Mouse (Mus musculus) spleen, postnatal 14 days (tissue): Measurements from ENCODE around the gene Foxp1.

Source experiments
- DNase-seq, 2 experiments: peaks; one replicate each; pipeline ENCODE4 v3.0.0; 2021 to 2022; ENCODE audit warnings: low spot score in 2 of 2

Gene Foxp1

GRCm38 (mm10) chr6:99521038-99521640, 1.4 kb downstream of the Foxp1 start:
- peak in 1 of 2 experiments; percentile 9 for DNase-seq

DNA sequence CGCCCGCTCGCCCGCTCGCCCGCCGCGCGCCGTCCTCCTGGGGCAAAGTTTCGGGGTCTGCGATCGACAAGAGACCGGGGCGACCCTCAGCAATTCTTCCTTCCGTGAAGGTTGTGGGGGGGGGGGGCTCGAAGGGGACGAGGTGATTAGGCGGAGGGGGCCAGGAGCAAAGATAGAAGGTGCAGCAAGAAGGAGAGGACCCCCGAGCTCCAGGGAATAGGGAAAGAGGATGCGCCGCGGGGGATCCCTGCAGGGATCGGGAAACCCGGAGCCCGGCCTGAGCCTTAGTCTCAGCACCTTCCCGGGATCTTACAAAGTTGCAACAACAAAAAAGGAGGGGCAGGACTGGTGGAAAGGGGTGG, 1.9 kb downstream of the Foxp1 start:
- no peak for DNase-seq

- peak in 1 of 2 experiments; percentile 5 for DNase-seq
Measured at GRCm38 (mm10) chr6:99519806-99520675, 2.5 kb downstream of the Foxp1 start.

- no peak for DNase-seq
Measured at GRCm38 (mm10) chr6:99519052-99519451, 3.5 kb downstream of the Foxp1 start.

DNA sequence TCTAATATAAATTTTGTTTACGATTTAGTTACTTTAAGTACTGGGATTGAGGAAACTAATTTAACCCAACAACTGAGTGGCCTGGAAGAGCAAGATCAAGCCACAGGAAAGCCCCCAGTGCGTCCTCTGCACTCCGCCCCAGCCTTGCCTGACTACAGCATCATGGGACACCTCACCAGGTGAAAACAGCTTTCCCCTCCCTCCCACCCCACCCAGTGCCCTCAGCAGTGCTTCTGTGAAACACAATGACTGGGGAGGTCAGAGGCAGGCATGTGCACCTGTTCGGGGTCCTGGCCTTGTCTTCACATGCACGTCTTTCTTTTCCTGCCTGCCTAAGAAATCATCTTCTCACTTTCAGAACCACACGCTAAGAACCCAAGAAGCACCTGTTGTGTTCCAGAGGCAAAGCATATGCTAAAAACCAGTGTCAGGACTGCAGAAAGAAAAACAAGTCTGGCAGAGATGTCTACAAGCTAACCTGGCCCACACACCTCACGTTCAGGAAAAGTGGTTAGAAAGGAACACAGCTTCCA, 6.8 kb downstream of the Foxp1 start:
- no peak for DNase-seq

DNA sequence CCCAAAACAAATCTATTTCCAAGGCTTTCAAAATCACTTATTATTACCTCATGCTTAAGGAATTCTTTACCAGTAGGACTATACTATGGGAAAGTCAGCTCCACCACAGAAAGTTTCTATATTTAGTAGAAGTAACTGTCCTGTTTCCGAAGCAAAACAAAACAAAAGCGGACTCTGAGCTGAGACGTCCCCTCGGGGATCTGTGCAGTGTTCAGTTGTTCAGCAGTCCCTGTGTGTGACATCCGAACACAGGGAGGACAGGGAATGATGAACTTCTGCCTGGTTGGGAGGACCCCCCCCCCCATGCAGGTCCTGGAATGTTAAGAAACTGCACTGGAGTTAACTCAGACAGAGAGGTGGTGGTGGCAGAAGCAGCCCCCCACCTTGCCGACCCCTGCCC, 10.7 kb downstream of the Foxp1 start:
- DNase-seq, result no peak

DNA sequence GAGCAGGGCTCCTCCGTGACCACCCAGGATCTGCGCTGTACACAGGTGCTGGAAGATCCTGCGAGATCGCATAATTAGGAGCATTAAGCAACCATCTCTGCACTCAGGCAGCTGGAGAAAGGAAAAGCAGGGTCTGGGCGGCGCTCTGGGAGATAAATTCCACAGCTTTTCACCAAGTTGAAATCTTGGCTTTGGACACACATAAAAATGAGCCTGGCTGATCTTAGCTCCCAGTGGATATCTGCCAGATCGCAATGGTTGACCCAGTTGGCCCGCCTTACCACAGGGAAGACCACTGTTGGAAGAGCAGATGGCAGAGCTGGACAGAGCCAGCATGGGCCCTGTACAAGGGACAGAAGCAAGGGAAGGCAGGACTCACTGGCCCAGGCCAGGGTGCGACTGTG, 13.3 kb downstream of the Foxp1 start:
- no peak for DNase-seq

GRCm38 (mm10) chr6:99506816-99507215, 15.7 kb downstream of the Foxp1 start:
- no peak for DNase-seq

GRCm38 (mm10) chr6:99503741-99504140, 18.8 kb downstream of the Foxp1 start:
- no peak for DNase-seq

- no peak for DNase-seq
Measured at GRCm38 (mm10) chr6:99502727-99503126, 19.8 kb downstream of the Foxp1 start.

DNA sequence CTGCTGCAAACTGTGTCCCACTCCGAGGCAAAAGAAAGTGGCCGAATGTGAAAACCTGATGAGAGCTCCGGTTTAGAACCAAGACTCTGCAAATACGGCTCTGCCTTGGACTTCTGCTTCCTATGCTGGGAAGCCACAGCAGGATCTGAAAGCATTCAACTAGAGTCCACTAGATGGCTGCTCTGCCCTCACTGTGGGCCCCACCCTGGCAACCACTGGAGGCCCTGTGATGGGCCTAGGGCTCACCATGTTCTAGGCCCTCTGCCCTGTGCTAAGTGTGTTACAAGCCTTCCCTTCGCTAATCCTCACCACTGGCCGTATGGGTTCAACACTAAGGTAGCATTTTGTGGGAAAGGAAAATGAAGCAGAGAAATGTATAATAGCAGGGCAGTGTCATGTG, 20.2 kb downstream of the Foxp1 start:
- DNase-seq, result no peak

DNA sequence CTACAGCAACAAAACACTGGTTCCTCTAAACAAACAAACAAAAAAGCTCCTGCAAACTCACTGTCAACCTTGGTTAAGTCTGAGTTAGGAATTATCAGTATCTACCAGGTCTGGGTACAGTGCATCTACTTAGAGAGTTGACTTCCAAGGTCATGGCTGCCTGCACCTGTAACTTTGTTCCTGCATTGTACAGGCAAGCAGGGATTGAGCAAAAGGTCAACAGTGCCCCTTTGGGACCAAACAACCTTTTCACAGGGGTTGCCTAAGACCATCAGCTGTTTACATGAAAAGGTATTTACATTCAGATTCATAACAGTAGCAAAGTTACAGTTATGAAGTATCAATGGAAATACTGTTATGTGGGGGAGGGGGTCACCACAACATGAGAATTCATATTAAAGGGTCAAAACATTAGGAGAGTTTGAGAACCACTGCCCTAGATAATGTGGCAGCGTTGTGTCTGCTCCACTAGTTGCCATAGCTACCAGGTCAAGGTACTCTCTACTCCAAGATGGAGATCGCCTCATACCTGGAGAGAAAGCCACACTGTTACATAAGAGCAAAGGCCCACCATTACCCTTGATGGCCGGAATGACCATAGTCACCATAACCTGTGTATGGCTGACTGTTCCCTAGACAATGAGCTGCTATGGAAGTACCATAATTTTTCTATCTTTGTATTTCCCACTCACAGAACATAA, 21.8 kb downstream of the Foxp1 start:
- DNase-seq, result no peak

DNA sequence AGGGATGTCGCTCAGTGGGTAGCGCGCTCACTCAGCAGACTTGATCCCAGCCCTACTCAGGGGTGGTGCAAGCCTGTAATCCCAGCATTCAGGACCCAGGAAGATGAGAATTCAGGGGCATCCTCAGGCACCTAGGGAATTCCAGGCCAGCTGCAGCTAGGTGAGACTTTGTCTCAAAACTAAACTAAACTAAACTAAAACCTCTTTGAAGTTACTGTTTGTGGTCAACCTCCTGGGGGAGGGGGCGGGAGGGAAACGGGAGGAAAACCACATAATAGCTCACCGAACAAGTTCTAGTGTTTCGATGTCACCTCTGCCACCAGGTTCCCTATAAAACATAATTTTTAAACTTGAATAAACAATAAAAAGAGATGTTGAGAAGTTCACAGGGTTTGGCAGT, 24.4 kb downstream of the Foxp1 start:
- DNase-seq, result no peak

DNA sequence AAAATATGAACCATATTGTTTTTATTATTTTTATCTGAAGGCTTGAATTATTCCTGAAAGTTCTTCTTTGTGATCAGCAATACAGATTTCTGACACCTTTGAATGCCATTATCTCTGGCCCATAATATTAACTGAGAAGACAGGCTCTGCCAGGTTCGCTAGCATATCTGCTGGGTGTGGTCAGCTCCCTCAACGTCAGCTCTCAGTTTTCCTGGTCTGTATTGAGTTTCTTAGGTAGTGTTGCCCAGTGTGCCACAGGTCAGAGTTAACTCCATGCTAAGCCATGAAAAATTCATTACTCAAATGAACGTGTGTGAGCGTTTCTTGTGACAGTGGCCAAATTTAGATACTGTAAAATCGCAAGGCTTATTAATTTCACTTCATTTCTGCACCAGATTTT, 26.4 kb downstream of the Foxp1 start:
- no peak for DNase-seq

DNA sequence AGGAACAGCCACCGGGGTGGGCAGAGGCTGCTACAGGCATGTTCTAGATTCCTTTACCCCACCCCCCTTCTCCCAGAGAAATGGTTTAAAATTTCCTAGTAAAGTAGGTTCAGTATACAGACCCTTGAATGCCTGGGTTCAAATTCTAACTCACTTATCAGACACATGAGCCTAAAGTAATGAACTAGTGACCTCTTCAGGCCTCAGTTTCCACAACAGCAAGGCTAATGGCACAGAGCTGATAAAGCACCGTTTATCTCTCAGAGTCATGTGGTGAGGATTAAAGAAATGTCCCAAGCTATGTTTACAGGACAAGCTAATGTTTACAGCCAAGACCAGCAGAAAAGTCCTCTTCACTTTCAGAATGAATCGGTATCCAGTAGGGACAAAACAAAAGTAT, 29.6 kb downstream of the Foxp1 start:
- no peak for DNase-seq

GRCm38 (mm10) chr6:99491979-99492544, 30.5 kb downstream of the Foxp1 start:
- DNase-seq, result no peak

DNA sequence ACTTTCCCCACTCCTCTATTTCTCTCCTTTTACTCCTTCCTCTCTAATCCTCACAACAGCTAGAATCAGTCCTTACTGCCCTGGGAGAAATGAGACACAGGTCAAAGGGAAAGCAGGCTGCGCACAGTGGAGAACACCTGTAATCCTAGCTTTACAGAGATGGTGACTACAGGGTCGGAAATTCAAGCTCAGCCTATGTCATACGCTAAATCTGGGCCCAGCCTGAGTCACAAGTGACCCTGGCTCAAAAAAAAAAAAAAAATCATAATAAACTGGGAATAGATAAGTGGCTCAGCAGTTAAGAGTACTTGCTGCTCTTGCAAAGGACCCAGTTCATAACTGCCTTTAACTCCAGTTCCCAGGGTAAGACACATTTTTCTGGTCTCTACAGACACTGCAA, 31.4 kb downstream of the Foxp1 start:
- DNase-seq, result no peak

DNA sequence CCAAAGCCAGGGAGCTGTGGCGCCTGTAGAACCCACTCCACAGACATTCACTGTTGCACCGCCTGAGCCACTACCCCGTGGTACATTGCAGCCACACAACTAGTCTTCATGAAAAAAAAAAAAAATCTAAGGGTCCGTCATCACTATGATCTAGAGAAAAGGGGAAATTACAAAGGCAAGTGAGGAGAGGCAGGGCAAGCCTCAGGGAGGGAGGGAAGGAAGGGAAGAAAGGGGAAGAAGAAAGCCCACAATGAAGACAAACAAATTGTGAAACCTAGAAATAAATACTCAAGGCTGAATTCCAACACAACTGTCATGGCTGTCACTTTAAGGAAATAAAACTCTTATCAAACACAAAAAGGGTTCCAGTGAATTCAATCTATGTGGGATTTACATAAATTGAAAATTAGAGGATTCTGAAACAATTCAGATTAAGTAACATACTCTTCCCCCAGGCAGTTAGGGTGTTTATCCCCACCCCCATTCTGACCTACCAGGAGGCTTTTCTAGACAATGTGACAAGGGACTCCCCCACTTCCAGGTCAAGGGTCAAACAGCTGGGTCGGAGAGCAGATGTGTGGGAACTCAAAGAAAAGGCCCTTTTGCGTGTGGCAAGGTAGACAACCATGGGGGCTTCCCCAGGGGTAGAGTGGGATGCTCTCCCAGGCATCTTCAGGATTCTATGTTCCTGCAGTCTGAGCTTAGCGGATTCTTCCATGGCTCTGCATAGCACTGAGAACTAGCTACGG, 32.4 kb downstream of the Foxp1 start:
- no peak for DNase-seq

GRCm38 (mm10) chr6:99489423-99489822, 33.1 kb downstream of the Foxp1 start:
- DNase-seq, result no peak

- no peak for DNase-seq
Measured at GRCm38 (mm10) chr6:99485884-99486640, 36.5 kb downstream of the Foxp1 start.
